Mouse (Mus musculus): ENCODE measurements around the gene Dip2b. TPM values are rescaled to one million over a fixed set of nuclear protein-coding genes. Genes with fewer than 3 reads are reported as not detected.

Gene Dip2b
- 7.3 TPM for polyA plus RNA-seq (2012; fragmentation: generic; extraction: Trizol)

DNA sequence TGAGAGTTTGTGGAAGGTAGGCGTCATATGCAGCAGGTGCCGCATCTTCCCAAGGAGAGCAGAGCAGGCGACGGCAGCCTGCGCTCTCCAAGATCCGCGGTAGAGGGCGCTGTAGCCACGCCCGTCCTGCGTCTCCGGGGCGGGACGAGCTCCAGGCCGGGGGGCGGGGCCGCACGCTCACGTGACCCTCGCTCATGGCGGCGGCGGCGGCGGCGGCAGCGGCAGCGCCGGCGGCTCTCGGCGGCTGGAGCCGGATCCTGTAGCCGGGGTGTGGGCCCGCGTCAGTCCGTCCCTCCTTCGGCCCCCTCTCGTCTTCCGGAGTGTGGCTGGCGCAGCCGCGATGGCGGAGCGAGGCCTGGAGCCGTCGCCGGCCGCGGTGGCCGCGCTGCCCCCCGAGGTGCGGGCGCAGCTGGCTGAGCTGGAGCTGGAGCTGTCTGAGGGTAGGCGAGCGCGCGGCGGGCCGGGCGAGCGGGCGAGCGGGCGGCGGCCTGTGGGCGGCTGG is at the start of gene Dip2b:
Gene Dip2b (plus strand): TSS at position 195 of the 502 bp plus-strand sequence.
- H3K27me3 ChIP-seq (ENCODE audit: control insufficient read depth, insufficient read depth, insufficient read length) = no peaks in the 10 kb centered on the region
- TF ChIP-seq E2F4 (IDR thresholded peaks at IDR 0.05; ENCODE audit: insufficient read depth) (no peak), MYOD1 (IDR thresholded peaks at IDR 0.05; ENCODE audit: control insufficient read depth in 1 of 3, insufficient read length in 2 of 3, low read depth in 2 of 3) (peak in 2 of 3 experiments; percentile 25 to 70), MAX (IDR thresholded peaks at IDR 0.05; ENCODE audit: low read depth) (no peak), POLR2A (IDR thresholded peaks at IDR 0.05; ENCODE audit: insufficient read length, low read depth) (peak; percentile 88), REST (IDR thresholded peaks at IDR 0.05; ENCODE audit: insufficient read depth, insufficient read length) (no peak), SRF (IDR thresholded peaks at IDR 0.05; ENCODE audit: control insufficient read depth, insufficient read length, low read depth) (peak; percentile 51), MYOG (IDR thresholded peaks at IDR 0.05; ENCODE audit: control insufficient read depth in 1 of 3, insufficient read depth in 1 of 3, insufficient read length in 2 of 3, low read depth in 2 of 3) (peak in 2 of 3 experiments; percentile 36 to 43), CEBPB (IDR thresholded peaks at IDR 0.05; ENCODE audit: insufficient read depth, poor library complexity, severe bottlenecking) (no peak), POLR2AphosphoS2 (IDR thresholded peaks at IDR 0.05; ENCODE audit: insufficient read length, low read depth) (peak; percentile 46), USF1 (IDR thresholded peaks at IDR 0.05; ENCODE audit: low read depth) (peak; percentile 81), TCF3 (IDR thresholded peaks at IDR 0.05; ENCODE audit: insufficient read length, low read depth) (no peak), TCF12 (IDR thresholded peaks at IDR 0.05; ENCODE audit: insufficient read depth, poor library complexity, severe bottlenecking) (no peak)
- no peaks in the 10 kb centered on the region for H3K36me3 ChIP-seq (ENCODE audit: control insufficient read depth, insufficient read depth)
- H3K4me3 ChIP-seq = peak within 1 kb of the TSS; percentile 56
- peaks cover 12% of the 10 kb centered on the region for H3K79me2 ChIP-seq (ENCODE audit: control insufficient read depth, insufficient read depth)
- peak within 1 kb of the TSS; percentile 99 for H3K4me2 ChIP-seq (ENCODE audit: low read depth)
- H3ac ChIP-seq (ENCODE audit: control insufficient read depth, insufficient read length) = peak within 1 kb of the TSS; percentile 64

DNA sequence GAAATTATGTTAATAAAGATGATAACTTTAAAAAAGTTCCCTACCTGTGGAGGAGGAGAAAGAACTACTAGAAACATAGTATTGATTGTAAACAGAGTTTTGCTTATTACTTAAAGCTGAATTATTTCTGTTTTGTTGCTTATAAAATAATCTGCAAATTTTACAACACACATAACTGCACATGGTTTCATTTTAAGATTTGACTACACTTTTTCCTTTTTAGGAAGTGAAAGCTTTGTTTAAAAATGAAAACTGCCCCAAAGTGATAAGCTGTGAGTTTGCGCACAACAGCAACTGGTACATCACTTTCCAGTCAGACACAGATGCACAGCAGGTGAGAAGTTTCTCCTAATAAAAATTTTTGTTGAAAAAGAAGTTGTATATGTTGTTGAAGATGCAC is 45.4 kb upstream of the Dip2b start:
- no peak overlapping the region for H3ac ChIP-seq (ENCODE audit: control insufficient read depth, insufficient read length)
- peaks cover 98% of the 10 kb centered on the region for H3K36me3 ChIP-seq (ENCODE audit: control insufficient read depth, insufficient read depth)
- H3K4me3 ChIP-seq = no peak overlapping the region
- peaks cover 7% of the 10 kb centered on the region for H3K79me2 ChIP-seq (ENCODE audit: control insufficient read depth, insufficient read depth)
- no peaks in the 10 kb centered on the region for H3K27me3 ChIP-seq (ENCODE audit: control insufficient read depth, insufficient read depth, insufficient read length)
- TF ChIP-seq USF1 (IDR thresholded peaks at IDR 0.05; ENCODE audit: low read depth) (no peak), REST (IDR thresholded peaks at IDR 0.05; ENCODE audit: insufficient read depth, insufficient read length) (no peak), TCF3 (IDR thresholded peaks at IDR 0.05; ENCODE audit: insufficient read length, low read depth) (no peak), POLR2A (IDR thresholded peaks at IDR 0.05; ENCODE audit: insufficient read length, low read depth) (no peak), MYOG (IDR thresholded peaks at IDR 0.05; ENCODE audit: control insufficient read depth in 1 of 3, insufficient read depth in 1 of 3, insufficient read length in 2 of 3, low read depth in 2 of 3) (no peak), MAX (IDR thresholded peaks at IDR 0.05; ENCODE audit: low read depth) (no peak)
- H3K4me2 ChIP-seq (ENCODE audit: low read depth) = no peak overlapping the region

DNA sequence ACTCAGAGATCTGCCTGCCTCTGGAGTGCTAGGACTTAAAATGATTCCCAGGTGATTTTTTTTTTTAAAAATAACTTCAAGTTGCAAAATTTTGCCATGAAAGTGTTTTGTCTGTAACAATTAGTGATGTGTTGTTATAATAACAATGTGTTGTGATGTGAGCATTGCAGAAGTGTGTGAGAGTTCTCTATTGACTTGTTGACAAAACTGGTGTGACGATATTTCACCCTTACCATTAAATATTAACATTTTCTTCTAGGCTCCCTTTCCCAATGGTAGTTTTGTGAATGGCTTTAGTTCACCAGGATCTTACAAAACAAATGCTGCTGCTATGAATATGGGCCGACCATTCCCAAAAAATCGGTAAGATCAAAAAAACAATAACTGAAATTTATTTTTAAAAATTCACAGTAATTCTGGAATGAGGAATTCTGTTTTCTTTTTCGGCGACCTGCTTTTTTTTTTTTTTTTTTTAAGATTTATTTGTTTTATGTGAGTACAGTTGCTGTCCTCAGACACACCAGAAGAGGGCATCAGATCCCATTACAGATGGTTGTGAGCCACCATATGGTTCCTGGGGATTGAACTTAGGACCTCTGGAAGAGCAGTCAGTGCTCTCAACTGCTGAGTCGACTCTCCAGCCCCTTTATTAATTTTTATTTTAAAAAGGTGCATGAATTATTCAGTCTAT is 41.2 kb upstream of the Dip2b start:
- Histone ChIP-seq H3K36me3 (ENCODE audit: control insufficient read depth, insufficient read depth) (peaks cover 93% of the 10 kb centered on the region), H3K4me2 (ENCODE audit: low read depth) (no peak overlapping the region), H3K4me3 (no peak overlapping the region), H3K27me3 (ENCODE audit: control insufficient read depth, insufficient read depth, insufficient read length) (no peaks in the 10 kb centered on the region), H3ac (ENCODE audit: control insufficient read depth, insufficient read length) (no peak overlapping the region), H3K79me2 (ENCODE audit: control insufficient read depth, insufficient read depth) (no peaks in the 10 kb centered on the region)
- TF ChIP-seq MYOG (IDR thresholded peaks at IDR 0.05; ENCODE audit: control insufficient read depth in 1 of 3, insufficient read depth in 1 of 3, insufficient read length in 2 of 3, low read depth in 2 of 3) = no peak
- no peak for TF ChIP-seq TCF3 (IDR thresholded peaks at IDR 0.05; ENCODE audit: insufficient read length, low read depth)
- TF ChIP-seq MAX (IDR thresholded peaks at IDR 0.05; ENCODE audit: low read depth) = no peak
- TF ChIP-seq SRF (IDR thresholded peaks at IDR 0.05; ENCODE audit: control insufficient read depth, insufficient read length, low read depth) = no peak
- no peak for TF ChIP-seq POLR2AphosphoS2 (IDR thresholded peaks at IDR 0.05; ENCODE audit: insufficient read length, low read depth)
- no peak for TF ChIP-seq REST (IDR thresholded peaks at IDR 0.05; ENCODE audit: insufficient read depth, insufficient read length)

DNA sequence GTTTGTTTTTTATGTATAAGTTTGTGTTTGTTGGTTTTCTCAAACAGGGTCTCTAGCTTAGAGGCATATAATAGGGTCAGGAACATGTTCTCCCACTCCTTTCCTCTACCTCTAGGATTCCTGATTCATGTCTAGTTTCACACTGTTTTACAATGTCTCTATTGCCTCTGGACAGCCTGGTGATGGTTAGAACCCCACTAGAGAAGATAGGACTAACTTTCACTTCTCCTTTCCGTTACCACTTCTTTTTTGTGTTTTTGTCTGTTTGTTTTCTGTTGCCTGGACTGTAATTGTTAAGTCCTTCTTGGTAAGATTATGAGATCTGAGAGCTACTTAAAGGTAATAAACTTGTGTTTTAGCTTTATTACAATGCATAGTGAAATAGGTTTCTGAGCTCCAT is 39.1 kb upstream of the Dip2b start:
- H3K27me3 ChIP-seq (ENCODE audit: control insufficient read depth, insufficient read depth, insufficient read length) = no peaks in the 10 kb centered on the region
- H3K4me3 ChIP-seq = no peak overlapping the region
- no peak for TF ChIP-seq CEBPB (IDR thresholded peaks at IDR 0.05; ENCODE audit: insufficient read depth, poor library complexity, severe bottlenecking)
- TF ChIP-seq USF1 (IDR thresholded peaks at IDR 0.05; ENCODE audit: low read depth) = no peak
- TF ChIP-seq SRF (IDR thresholded peaks at IDR 0.05; ENCODE audit: control insufficient read depth, insufficient read length, low read depth) = no peak
- TF ChIP-seq TCF12 (IDR thresholded peaks at IDR 0.05; ENCODE audit: insufficient read depth, poor library complexity, severe bottlenecking) = no peak
- TF ChIP-seq POLR2AphosphoS2 (IDR thresholded peaks at IDR 0.05; ENCODE audit: insufficient read length, low read depth) = no peak
- TF ChIP-seq REST (IDR thresholded peaks at IDR 0.05; ENCODE audit: insufficient read depth, insufficient read length) = no peak
- TF ChIP-seq TCF3 (IDR thresholded peaks at IDR 0.05; ENCODE audit: insufficient read length, low read depth) = no peak
- no peak for TF ChIP-seq MAX (IDR thresholded peaks at IDR 0.05; ENCODE audit: low read depth)
- no peak for TF ChIP-seq MYOG (IDR thresholded peaks at IDR 0.05; ENCODE audit: control insufficient read depth in 1 of 3, insufficient read depth in 1 of 3, insufficient read length in 2 of 3, low read depth in 2 of 3)

More for the DNA sequence above, 39.1 kb upstream of the Dip2b start:
- no peaks in the 10 kb centered on the region for H3K79me2 ChIP-seq (ENCODE audit: control insufficient read depth, insufficient read depth)
- no peak overlapping the region for H3ac ChIP-seq (ENCODE audit: control insufficient read depth, insufficient read length)
- H3K4me2 ChIP-seq (ENCODE audit: low read depth) = no peak overlapping the region
- H3K36me3 ChIP-seq (ENCODE audit: control insufficient read depth, insufficient read depth) = peaks cover 93% of the 10 kb centered on the region

Measured in myocyte (in vitro differentiated cells).